Mouse (Mus musculus) mouse trophoblast stem cell (cell line): ENCODE data around the gene Ube2e1.
"Not testable (repeated sequence)": the region's sequence is repeated elsewhere in the genome, so short reads cannot be mapped to it uniquely, and the experiment has no call there.

Source experiments
- in situ Hi-C, 2 experiments: fragments of 300-500 bp; cut with MseI, MboI; formaldehyde crosslinking; loops; 2 replicates in 1 of 2; 3 replicates in 1 of 2; pipeline ENCODE4 v1.15.1; 2025

The Ube2e1 gene

DNA sequence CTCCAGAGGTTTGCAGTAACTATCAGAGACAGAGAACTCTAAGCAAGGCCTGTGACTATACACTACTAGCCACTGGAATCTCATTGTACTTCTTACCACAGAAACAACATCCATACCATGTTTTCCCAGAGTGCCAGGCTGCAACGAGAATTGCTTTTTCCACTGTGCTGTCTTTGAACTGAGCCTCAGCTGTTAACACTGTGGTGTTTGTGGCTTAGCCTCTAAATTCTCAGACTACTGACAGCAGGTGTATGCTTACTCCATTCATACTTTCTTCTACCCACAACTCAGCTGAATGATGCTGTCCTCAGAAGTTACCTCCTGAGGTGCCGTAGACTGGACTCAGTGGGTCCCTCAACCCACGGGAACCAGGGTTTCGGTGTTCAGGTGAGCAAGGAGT lies 89.9 kb downstream of the Ube2e1 start:
- in situ Hi-C loops: no loop called here

DNA sequence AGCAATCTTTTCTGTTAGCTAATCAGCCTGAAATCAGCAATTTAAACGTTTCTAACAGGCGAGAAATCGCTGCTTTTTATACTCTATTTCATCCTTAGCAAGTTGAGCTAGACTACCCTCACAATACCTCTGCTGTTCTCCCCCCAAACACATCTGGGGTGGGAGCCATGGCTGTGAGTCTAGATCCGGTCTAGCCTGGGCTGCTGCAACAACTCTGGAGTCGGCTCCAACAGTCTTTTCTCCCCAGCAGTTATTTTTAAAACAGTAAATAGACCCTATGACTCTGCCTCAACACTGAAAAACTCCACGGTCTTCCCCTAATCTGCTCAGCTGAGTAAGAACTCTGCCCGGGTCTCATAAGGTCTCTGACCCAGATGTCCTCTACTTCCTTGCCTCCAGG lies 91.5 kb downstream of the Ube2e1 start:
- in situ Hi-C loops: no loop called here

DNA sequence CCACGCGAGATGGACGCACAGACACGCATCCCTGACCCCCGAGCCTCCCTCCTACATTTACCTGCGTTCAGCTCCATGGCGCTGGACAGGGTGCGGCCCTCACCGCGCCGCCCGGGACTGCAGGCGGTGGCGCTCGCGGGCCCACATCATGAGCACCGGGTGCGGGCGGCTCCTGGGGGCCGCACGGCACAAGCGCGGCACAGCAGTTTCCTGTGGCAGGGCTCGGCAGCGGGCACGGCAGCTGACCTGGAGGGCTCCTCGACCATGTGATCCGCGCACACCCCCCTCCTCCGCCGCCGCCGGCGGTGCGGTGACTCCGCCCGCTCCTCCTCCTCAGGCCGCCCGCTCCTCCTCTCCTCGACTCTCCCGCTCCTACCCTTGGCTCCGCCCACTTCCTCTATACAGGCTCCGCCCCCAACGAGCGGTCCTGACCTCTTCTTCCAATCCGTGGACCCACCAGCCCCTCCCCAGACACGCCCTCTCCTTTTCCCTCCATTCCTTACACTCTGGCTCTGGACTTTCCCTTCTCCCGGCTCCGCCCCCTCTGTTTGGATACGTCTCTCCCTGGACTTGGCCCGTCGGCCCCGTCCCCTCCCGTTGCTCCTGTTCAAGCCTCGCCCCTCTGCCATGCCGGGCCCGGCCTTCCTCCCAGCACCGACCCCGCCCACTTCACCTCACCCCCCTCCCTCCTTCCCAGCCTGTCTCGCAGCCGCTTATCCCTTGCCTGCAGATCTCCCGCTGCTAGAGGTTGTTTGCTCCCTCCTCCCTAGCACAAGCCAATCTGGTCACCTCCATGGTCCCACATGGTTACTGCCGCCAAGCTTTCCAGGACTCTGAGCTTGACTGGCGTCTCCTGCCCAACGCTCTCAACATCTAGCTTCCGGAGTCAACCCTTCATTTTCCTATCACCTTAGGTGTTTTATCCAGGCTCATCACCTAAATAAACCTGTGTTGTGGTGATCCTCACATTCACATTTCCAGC lies 92.6 kb downstream of the Ube2e1 start, which contains the start of gene Nr1d2:
Gene Nr1d2 (minus strand): TSS at position 378 of the 982 bp plus-strand sequence.
- in situ Hi-C loops: no loop called here

DNA sequence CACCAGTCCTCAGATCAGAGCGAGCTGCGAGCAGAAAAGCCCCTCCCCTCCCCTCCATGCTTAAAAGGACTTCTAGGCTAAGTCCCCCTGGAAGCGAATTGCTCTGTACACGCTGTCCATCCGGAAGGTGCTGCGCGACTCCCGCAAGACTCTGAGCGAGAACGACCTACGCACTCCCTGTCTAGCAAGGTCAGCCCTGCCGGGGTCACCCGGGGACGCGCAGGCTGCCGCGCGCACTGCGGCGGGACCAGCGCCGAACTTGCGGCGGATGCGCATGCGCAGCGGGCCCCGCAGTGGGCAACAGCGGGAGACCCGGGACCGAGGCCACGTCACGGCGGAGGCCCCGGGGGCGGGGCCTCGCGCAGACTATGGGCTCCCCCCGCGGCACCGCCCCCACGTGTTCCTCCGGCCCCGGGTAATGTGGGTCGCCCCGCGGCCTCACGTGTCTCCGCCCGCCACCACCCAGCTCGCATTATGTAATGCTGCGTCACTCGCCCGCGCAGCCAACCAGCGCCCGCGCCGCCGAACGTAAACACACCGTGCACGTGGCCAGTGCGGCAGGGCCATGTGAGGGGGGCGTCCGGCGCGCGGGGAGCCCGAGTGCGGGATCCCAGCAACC lies 93.4 kb downstream of the Ube2e1 start:
- in situ Hi-C loops: no loop called here

DNA sequence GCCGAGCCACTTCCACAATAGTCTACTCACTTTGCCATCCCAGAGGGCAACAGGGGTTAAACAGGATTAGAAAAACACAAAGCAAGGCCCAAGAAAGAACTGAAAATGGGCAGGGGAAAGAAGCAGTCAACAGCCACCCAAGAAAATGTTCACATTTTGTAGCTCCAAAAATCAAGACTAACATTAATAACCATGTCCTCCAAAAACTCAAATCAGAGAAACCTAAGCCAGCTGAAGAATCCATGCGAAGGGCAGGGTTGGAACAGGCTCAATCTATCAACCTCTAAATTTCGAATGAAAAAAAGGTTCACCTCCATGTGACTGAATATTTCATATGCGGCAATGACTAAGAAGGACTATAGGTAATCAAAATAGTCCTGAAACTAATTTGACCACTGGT lies 94.3 kb downstream of the Ube2e1 start:
- in situ Hi-C loops: no loop called here

DNA sequence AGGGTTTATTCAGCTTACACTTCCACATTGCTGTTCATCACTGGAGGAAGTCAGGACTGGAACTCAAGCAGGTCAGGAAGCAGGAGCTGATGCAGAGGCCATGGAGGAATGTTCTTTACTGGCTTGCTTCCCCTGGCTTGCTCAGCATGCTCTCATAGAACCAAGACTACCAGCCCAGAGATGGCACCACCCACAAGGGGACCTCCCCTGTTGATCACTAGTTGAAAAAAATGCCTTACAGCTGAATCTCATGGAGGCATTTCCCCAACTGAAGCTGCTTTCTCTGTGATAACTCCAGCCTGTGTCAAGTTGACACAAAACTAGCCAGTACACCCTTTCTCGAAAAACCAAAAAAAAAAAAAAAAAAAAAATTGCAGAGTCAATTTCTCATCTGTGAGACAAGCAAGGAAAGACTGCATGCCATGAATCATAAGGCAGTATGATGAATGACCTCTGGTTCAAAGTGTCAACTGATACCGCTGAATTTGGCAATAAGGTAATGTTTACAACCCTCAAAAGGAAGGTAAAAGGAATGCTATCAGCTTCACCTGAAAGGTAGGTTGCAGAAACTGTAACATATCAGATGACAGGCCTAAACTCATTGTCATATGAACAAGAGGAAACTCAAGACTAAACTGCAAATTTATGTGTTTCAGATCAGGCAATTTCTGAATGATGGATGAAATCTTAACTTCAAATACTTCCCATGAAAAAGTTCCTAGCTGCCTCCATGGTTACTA lies 95.0 kb downstream of the Ube2e1 start:
- in situ Hi-C loops: not testable (repeated sequence)

DNA sequence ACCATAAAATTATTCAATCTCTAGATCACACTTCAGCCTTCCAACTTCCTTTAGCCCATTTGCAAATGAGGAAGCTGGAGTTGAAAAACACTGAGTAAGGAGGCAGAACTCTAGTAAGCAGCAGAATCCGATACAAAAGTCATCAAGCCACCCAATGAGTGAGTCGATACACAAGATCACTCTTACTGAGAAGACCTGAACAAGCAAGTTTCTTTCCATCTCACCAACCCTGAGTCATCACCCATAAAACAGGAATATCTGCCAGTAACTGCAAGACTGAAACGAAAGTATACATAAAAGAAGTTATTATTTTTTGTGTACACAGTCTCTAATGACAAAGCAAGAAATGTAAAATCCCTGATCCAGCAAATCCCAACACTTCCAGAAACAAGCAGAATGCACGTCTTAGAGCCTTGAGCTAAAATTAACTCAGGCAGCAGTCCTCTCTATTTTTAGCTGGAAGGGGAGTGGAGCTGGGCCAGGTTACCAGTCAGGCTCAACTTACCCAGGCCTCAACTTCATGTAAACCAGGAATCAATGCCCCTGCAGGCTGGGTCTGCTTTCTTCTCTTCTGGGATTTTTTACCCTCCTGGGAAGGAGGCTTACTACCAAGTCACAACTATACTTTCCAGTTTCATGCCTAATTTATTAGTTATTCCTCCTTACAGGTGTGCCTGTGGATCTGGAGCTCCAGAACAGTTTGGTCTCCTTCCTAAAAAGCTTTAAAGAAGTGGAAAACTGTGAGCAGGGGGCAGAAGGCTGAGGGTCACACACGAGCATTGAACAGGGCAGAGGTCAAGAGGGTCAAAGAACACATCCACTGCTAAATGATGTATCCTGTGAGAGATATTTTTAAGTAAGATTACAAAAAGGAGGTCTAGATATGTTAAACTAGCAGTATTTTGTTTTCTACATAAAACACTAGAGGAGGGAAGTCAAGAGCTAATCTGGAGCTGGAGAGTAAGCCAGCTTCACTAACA lies 97.4 kb downstream of the Ube2e1 start:
- in situ Hi-C loops: no loop called here

DNA sequence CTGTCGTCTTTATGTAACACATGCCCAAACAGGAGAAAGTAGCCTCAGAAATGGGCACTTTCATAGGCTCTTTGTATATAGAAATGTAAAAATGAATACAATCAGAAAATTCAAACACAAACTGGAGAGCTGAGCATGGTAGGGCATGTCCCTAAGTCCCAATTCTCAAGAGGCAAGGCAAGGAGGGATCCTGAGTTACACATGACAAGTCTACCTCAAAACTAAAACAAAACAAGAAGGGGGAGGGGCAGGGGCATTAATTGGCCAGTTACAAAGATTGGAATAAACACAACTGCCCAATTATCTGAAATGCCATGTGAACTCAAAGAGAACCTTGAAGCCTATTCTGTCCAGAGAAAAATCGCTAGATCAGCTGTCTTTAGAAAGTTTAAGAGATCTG lies 98.6 kb downstream of the Ube2e1 start:
- in situ Hi-C loops: no loop called here
